Mouse (Mus musculus) ES-Bruce4 (cell line): ENCODE results near the gene Faf2. TPM values are rescaled to one million over a fixed set of nuclear protein-coding genes. Genes with fewer than 3 reads are reported as not detected.

Experiments used
- H3K27ac ChIP-seq: 2 replicates; pipeline ENCODE4 v1.5.1; 2012; ENCODE audit warnings: low read length, inconsistent platforms; ENCODE audit not compliant: insufficient read depth
- H3K27me3 ChIP-seq: 2 replicates; pipeline ENCODE4 v1.6.1; 2012; ENCODE audit warnings: mild to moderate bottlenecking, low read length, inconsistent platforms; ENCODE audit not compliant: control insufficient read depth, poor library complexity, insufficient read depth, severe bottlenecking
- H3K36me3 ChIP-seq: 2 replicates; pipeline ENCODE4 v1.6.1; 2012; ENCODE audit warnings: inconsistent platforms, mild to moderate bottlenecking, low read length, moderate library complexity; ENCODE audit not compliant: control insufficient read depth, poor library complexity, insufficient read depth, severe bottlenecking
- H3K4me1 ChIP-seq: one replicate; pipeline ENCODE4 v1.8.1; 2011; ENCODE audit warnings: low read length; ENCODE audit not compliant: control insufficient read depth, insufficient read depth
- H3K4me3 ChIP-seq: 2 replicates; pipeline ENCODE4 v1.5.1; 2011; ENCODE audit warnings: low read depth, mild to moderate bottlenecking, low read length
- H3K9ac ChIP-seq: 2 replicates; pipeline ENCODE4 v1.6.1; 2012; ENCODE audit warnings: low read depth, mild to moderate bottlenecking, inconsistent platforms; ENCODE audit not compliant: poor library complexity, severe bottlenecking
- H3K9me3 ChIP-seq: replicated peaks from 2 replicates; pipeline ENCODE4 v1.6.1; 2012; ENCODE audit warnings: mild to moderate bottlenecking, low read length, inconsistent platforms; ENCODE audit not compliant: control insufficient read depth, poor library complexity, insufficient read depth, severe bottlenecking
- CTCF ChIP-seq: IDR thresholded peaks from one replicate; pipeline ENCODE4 v1.8.1; 2011; ENCODE audit warnings: low read depth, low read length
- EP300 ChIP-seq: IDR thresholded peaks from 2 replicates; pipeline ENCODE4 v1.6.1; 2011; ENCODE audit warnings: low read depth, low read length; ENCODE audit not compliant: insufficient read depth
- POLR2A ChIP-seq: IDR thresholded peaks from one replicate; pipeline ENCODE4 v1.8.1; 2011; ENCODE audit warnings: low read length; ENCODE audit not compliant: insufficient read depth
- polyA plus RNA-seq: library from polyadenylated mRNA; stranded (reverse); fragments of >200 nt; gene quantifications from 2 replicates; pipeline ENCODE4 v1.2.4, GENCODE M21; 2011; ENCODE audit warnings: low read depth; ENCODE audit not compliant: missing spikeins, insufficient read depth, insufficient read length

Faf2 gene
- polyA plus RNA-seq, 1 experiment, result 69.3 TPM

DNA sequence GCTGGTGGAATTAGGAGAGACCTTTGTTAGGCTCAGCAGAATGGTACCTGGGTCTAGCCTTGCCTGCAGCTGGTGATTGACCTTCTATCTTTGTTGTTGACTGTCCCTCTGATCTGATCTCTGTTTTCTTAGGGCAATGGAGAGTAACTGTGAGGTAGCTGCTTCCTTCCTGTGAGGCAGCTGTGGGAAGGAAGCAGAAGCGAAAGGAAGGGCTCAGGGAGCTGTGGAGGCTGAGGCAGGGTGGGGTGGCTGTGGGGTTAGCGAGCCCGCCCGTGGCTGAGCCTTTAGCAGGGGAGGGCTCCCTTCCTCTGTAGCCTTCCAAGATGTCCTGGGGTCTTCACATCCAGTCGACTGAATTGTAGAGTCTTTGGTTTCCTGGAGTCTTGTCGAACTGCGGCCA is 80.9 kb downstream of the Faf2 start:
- Histone ChIP-seq H3K27me3 (no peaks in the 10 kb centered on the region), H3K4me1 (no peaks in the 10 kb centered on the region), H3K36me3 (no peaks in the 10 kb centered on the region), H3K4me3 (no peak overlapping the region), H3K9me3 (no peaks in the 10 kb centered on the region), H3K9ac (no peak overlapping the region), H3K27ac (no peak overlapping the region)
- no peak for TF ChIP-seq CTCF
- TF ChIP-seq POLR2A, result no peak
- TF ChIP-seq EP300, result no peak

GRCm38 (mm10) chr13:54704890-54705289 is 83.3 kb downstream of the Faf2 start:
- no peaks in the 10 kb centered on the region for H3K27me3 ChIP-seq
- no peak overlapping the region for H3K27ac ChIP-seq
- H3K9ac ChIP-seq, result no peak overlapping the region
- H3K4me3 ChIP-seq, result no peak overlapping the region
- H3K4me1 ChIP-seq, result no peaks in the 10 kb centered on the region
- TF ChIP-seq CTCF (no peak), POLR2A (no peak), EP300 (no peak)
- H3K36me3 ChIP-seq, result no peaks in the 10 kb centered on the region
- no peaks in the 10 kb centered on the region for H3K9me3 ChIP-seq

DNA sequence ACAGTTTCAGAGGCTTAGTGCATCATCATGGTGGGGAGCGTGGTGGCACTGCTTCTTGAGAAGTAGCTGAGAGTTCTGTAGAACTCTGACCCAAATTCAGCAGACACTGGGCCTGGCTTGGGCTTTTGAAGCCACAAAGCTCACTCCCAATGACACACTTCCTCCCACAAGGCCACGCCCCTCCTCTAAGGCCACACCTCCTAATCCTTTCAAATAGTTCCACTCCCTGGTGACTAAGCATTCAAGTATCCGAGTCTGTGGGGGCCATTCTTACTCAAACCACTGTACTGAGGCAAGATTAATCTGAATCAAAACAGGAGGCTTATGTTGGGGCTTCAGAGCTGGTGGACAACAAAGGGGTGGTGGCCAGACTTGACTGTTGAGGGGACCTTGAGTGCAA is 89.3 kb downstream of the Faf2 start:
- Histone ChIP-seq H3K36me3 (no peaks in the 10 kb centered on the region), H3K9ac (no peak overlapping the region), H3K27ac (no peak overlapping the region), H3K9me3 (no peaks in the 10 kb centered on the region), H3K4me1 (no peaks in the 10 kb centered on the region), H3K4me3 (no peak overlapping the region), H3K27me3 (no peaks in the 10 kb centered on the region)
- TF ChIP-seq EP300, result no peak
- TF ChIP-seq POLR2A, result no peak
- no peak for TF ChIP-seq CTCF

Other genes starting within 250 kb of the Faf2 start
- 38.7 and 41.5 TPM in 2 replicates for gene Thoc3, start 152.9 kb upstream of the Faf2 start, polyA plus RNA-seq
- 19.1 and 22.8 TPM in 2 replicates for gene Simc1, start 118.0 kb upstream of the Faf2 start, polyA plus RNA-seq
- gene 4833439L19Rik, start 56.3 kb upstream of the Faf2 start, polyA plus RNA-seq, result 110 and 111 TPM in 2 replicates
- gene Arl10, start 46.8 kb upstream of the Faf2 start, polyA plus RNA-seq, result 10.3 and 11.1 TPM in 2 replicates
- gene Nop16, start 31.7 kb upstream of the Faf2 start, polyA plus RNA-seq, result 61.8 and 65.5 TPM in 2 replicates
- gene Higd2a, start 31.6 kb upstream of the Faf2 start, polyA plus RNA-seq, result 104 and 116 TPM in 2 replicates
- gene Cltb, start 10.4 kb upstream of the Faf2 start, polyA plus RNA-seq, result 27.5 and 30.2 TPM in 2 replicates
- 153 and 171 TPM in 2 replicates for gene Rnf44, start 72.1 kb downstream of the Faf2 start, polyA plus RNA-seq
- gene Cdhr2, start 79.7 kb downstream of the Faf2 start, polyA plus RNA-seq, result not detected in 2 replicates
- gene Gprin1, start 128.1 kb downstream of the Faf2 start, polyA plus RNA-seq, result not detected in 2 replicates
- 2.7 and 2.8 TPM in 2 replicates for gene Sncb, start 144.8 kb downstream of the Faf2 start, polyA plus RNA-seq
- not detected in 2 replicates for gene Eif4e1b, start 162.2 kb downstream of the Faf2 start, polyA plus RNA-seq
- gene Tspan17, start 167.6 kb downstream of the Faf2 start, polyA plus RNA-seq, result 7.0 and 12.3 TPM in 2 replicates